8 mouse cellular contexts compared by ENCODE assay signal in genomic region chr19:53821241-53822120, GRCm38 (mm10).
DNase-seq lines count a peak whose midpoint lies in the region; ATAC-seq and TF ChIP-seq lines count a peak whose summit lies in the region.

No protein-coding gene starts in this region.

- no peaks in the 10 kb centered on the region for H3K27me3 ChIP-seq in forebrain, embryonic 12.5 days
- H3K27me3 ChIP-seq in liver, embryonic 16.5 days (ENCODE audit: control insufficient read depth, insufficient read depth, low read depth, low read length) = no peaks in the 10 kb centered on the region

- no peak overlapping the region for H3K4me3 ChIP-seq in layer of hippocampus, adult 2 months
- H3K4me3 ChIP-seq in forebrain, embryonic 12.5 days (replicated peaks) = no peak overlapping the region
- no peak overlapping the region for H3K4me3 ChIP-seq in liver, embryonic 16.5 days (ENCODE audit: low read depth, low read length)

- no peak overlapping the region for H3K27ac ChIP-seq in layer of hippocampus, adult 2 months
- H3K27ac ChIP-seq in forebrain, embryonic 12.5 days = peak overlapping the region; percentile 27; the same call in 1 of the 2 replicates
- H3K27ac ChIP-seq in liver, embryonic 16.5 days (ENCODE audit: low read length) = peak overlapping the region; percentile 35; the same call in 1 of the 2 replicates

- H3K9me3 ChIP-seq in forebrain, embryonic 12.5 days = no peaks in the 10 kb centered on the region
- H3K9me3 ChIP-seq in liver, embryonic 16.5 days (replicated peaks; ENCODE audit: control insufficient read depth, low read length) = no peaks in the 10 kb centered on the region

- peaks cover 15% of the 10 kb centered on the region for H3K4me1 ChIP-seq in forebrain, embryonic 12.5 days
- peaks cover 44% of the 10 kb centered on the region for H3K4me1 ChIP-seq in liver, embryonic 16.5 days (ENCODE audit: control insufficient read depth, low read depth, low read length)

- H3K36me3 ChIP-seq in forebrain, embryonic 12.5 days (replicated peaks) = no peaks in the 10 kb centered on the region
- H3K36me3 ChIP-seq in liver, embryonic 16.5 days (ENCODE audit: control insufficient read depth, insufficient read depth) = no peaks in the 10 kb centered on the region

- peak; percentile 26 for DNase-seq in adrenal gland, adult 2 months
- DNase-seq in adrenal gland, adult 18-20 months (ENCODE audit: low spot score in 2 of 2) = no peak
- no peak for DNase-seq in layer of hippocampus, adult 2 months (ENCODE audit: low spot score in 2 of 2)
- DNase-seq in layer of hippocampus, postnatal 25 days (ENCODE audit: extremely low spot score in 1 of 2, low spot score in 1 of 2) = no peak
- no peak for DNase-seq in kidney, adult 8-10 months

- no peak for ATAC-seq in forebrain, embryonic 12.5 days (ENCODE audit: low FRiP score)
- no peak for ATAC-seq in liver, embryonic 16.5 days (ENCODE audit: low read depth)
- ATAC-seq in activated CD4-positive, CD25-positive, alpha-beta regulatory T cell, adult 4 months = no peak

- peak; percentile 61 for TF ChIP-seq CTCF in layer of hippocampus, adult 2 months (conservative IDR thresholded peaks at IDR 0.05)

- no peak overlapping the region for H3K9ac ChIP-seq in forebrain, embryonic 12.5 days
- peak overlapping the region; percentile 3; the same call in 1 of the 2 replicates for H3K9ac ChIP-seq in liver, embryonic 16.5 days (ENCODE audit: low read depth, low read length)

- 34% methylated on average over 13 of the region's 13 CpGs for WGBS in forebrain, embryonic 12.5 days
- WGBS in liver, embryonic 16.5 days (ENCODE audit: insufficient replicate concordance) = 56% methylated on average over 13 of the region's 13 CpGs

- no peak overlapping the region for H3K4me2 ChIP-seq in forebrain, embryonic 12.5 days
- H3K4me2 ChIP-seq in liver, embryonic 16.5 days (ENCODE audit: low read depth, low read length) = 0 out of 2 replicates have a peak overlapping the region, but pooled peaks have one; percentile 2
